Mouse (Mus musculus) heart, embryonic 10.5 days (tissue): ENCODE results near the gene Aldh1a1. TPM values are rescaled to one million over a fixed set of nuclear protein-coding genes. Genes with fewer than 3 reads are reported as not detected.
"Not testable (repeated sequence)": the region's sequence is repeated elsewhere in the genome, so short reads cannot be mapped to it uniquely, and the experiment has no call there.

Source experiments
- DNase-seq: peaks from one replicate; pipeline ENCODE4 v3.0.0-alpha.2; 2017; ENCODE audit warnings: low spot score
- H3K27ac ChIP-seq: fragments of 300-500 bp; sonication (generic); 2 replicates; pipeline ENCODE4 v1.5.1; 2016; ENCODE audit warnings: mild to moderate bottlenecking
- H3K27me3 ChIP-seq: fragments of 300-500 bp; sonication (generic); 2 replicates; pipeline ENCODE4 v1.6.1; 2016; ENCODE audit warnings: mild to moderate bottlenecking; ENCODE audit not compliant: poor library complexity, insufficient read depth, severe bottlenecking
- H3K36me3 ChIP-seq: fragments of 300-500 bp; sonication (generic); 2 replicates; pipeline ENCODE4 v1.6.1; 2016; ENCODE audit warnings: mild to moderate bottlenecking, moderate library complexity
- H3K4me1 ChIP-seq: fragments of 300-500 bp; sonication (generic); 2 replicates; pipeline ENCODE4 v1.6.1; 2016; ENCODE audit warnings: mild to moderate bottlenecking
- H3K4me3 ChIP-seq: fragments of 300-500 bp; sonication (generic); 2 replicates; pipeline ENCODE4 v1.5.1; 2016; ENCODE audit warnings: mild to moderate bottlenecking, moderate library complexity
- H3K9me3 ChIP-seq: fragments of 300-500 bp; sonication (generic); 2 replicates; pipeline ENCODE4 v1.6.1; 2016; ENCODE audit warnings: mild to moderate bottlenecking, moderate library complexity
- WGBS: fragments of 180-500 bp; shearing (Covaris S2); methylation state at CpG from one replicate; pipeline ENCODE4 v1.1.7; 2016; 5-methylcytosine and 5-hydroxymethylcytosine counted together
- polyA plus RNA-seq: library from polyadenylated mRNA; unstranded; fragments of >200 nt; fragmentation: Nextera tagmentation; extraction: Ambion mirVana; gene quantifications from 2 replicates; pipeline ENCODE4 v1.2.1, GENCODE M21; 2016

Aldh1a1 gene
- polyA plus RNA-seq, 1 experiment from 2014 or later = 10.4 TPM

DNA sequence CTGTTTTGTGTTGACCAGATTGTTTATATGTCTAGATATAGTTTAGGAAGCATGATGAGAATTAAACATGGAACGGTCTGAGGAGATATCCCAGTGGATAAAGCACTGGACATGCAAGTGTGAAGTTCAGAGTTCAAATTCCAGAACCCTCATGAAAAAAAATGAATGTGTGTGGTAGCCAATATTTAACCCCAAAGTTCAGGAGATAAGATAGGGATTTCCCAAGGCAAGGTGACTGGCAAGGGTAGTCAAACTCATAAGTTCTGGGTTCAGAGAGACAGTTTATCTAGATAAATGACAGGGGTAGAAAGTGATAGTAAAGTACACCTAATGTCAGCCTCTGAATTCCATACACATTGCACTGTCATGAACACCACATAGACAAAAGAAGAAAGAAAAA, 138.5 kb downstream of the Aldh1a1 start:
- H3K9me3 ChIP-seq = no peaks in the 10 kb centered on the region
- no peak overlapping the region for H3K27ac ChIP-seq

GRCm38 (mm10) chr19:20633876-20634691, 141.6 kb downstream of the Aldh1a1 start:
- whole genome bisulfite sequencing = 66% methylated on average over 12 of the region's 12 CpGs
- no peak for DNase-seq
- Histone ChIP-seq H3K27ac (no peak overlapping the region), H3K9me3 (no peaks in the 10 kb centered on the region), H3K36me3 (no peaks in the 10 kb centered on the region), H3K4me3 (no peak overlapping the region), H3K4me1 (no peaks in the 10 kb centered on the region), H3K27me3 (no peaks in the 10 kb centered on the region)

More for the DNA sequence above, 138.5 kb downstream of the Aldh1a1 start:
- Histone ChIP-seq H3K4me1 (no peaks in the 10 kb centered on the region), H3K4me3 (no peak overlapping the region), H3K27me3 (no peaks in the 10 kb centered on the region), H3K36me3 (no peaks in the 10 kb centered on the region)
- DNase-seq = no peak
- WGBS = 73% methylated on average over 1 of the region's 1 CpGs

GRCm38 (mm10) chr19:20644346-20644745, 151.8 kb downstream of the Aldh1a1 start:
- WGBS = 69% methylated on average over 3 of the region's 3 CpGs
- DNase-seq = no peak
- H3K4me3 ChIP-seq = no peak overlapping the region
- no peaks in the 10 kb centered on the region for H3K9me3 ChIP-seq
- H3K4me1 ChIP-seq = no peaks in the 10 kb centered on the region
- no peaks in the 10 kb centered on the region for H3K36me3 ChIP-seq
- H3K27me3 ChIP-seq = no peaks in the 10 kb centered on the region
- H3K27ac ChIP-seq = no peak overlapping the region

DNA sequence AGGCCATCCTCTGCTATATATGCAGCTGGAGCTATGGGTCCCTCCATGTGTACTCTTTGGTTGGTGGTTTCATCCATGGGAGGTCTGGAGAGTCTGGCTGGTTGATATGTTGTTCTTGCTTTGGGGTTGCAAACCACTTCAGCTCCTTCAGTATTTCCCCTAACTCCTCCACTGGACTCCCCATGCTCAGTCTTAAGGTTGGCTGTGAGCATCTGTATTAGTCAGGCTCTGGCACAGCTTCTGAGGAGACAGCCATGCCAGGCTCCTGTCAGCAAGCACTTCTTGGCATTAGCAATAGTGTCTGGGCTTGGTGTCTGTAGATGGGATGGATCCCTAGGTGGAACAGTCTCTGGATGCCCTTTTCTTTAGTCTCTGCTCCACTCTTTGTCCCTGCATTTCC, 155.0 kb downstream of the Aldh1a1 start:
- DNase-seq, H3K9me3 ChIP-seq, H3K27ac ChIP-seq, H3K36me3 ChIP-seq, H3K4me3 ChIP-seq, H3K27me3 ChIP-seq, H3K4me1 ChIP-seq: not testable (repeated sequence)

DNA sequence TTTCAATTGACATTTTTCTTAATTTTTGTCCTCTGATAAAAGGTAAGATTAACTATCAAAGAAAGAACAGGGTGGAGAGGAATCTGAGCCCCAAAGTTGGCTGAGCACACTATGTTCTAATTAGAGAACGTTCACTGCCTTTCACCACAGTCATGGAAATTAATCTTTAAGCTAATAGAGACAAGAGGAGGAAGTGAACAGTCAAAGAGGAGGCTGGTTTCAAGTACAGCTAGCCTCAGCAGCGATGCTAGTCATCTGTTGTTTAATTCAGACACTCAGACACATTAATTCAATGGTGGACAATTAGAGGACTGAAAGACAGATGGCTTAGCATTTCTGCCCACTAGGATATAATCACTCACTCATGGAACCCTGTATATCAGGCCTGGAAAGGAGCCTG, 157.5 kb downstream of the Aldh1a1 start:
- no peak for DNase-seq
- H3K4me3 ChIP-seq = no peak overlapping the region
- no peak overlapping the region for H3K27ac ChIP-seq
- no peaks in the 10 kb centered on the region for H3K4me1 ChIP-seq
- H3K9me3 ChIP-seq = no peaks in the 10 kb centered on the region
- H3K27me3 ChIP-seq = no peaks in the 10 kb centered on the region
- WGBS = 39% methylated on average over 2 of the region's 2 CpGs
- no peaks in the 10 kb centered on the region for H3K36me3 ChIP-seq

- H3K27me3 ChIP-seq = no peaks in the 10 kb centered on the region
- no peaks in the 10 kb centered on the region for H3K36me3 ChIP-seq
- no peak overlapping the region for H3K27ac ChIP-seq
- no peak for DNase-seq
- WGBS = 56% methylated on average over 1 of the region's 1 CpGs
- H3K4me3 ChIP-seq = no peak overlapping the region
- no peaks in the 10 kb centered on the region for H3K9me3 ChIP-seq
- no peaks in the 10 kb centered on the region for H3K4me1 ChIP-seq
Observed at GRCm38 (mm10) chr19:20653082-20653676, 160.7 kb downstream of the Aldh1a1 start.

- Histone ChIP-seq H3K27me3 (no peaks in the 10 kb centered on the region), H3K27ac (no peak overlapping the region)
- 73% methylated on average over 3 of the region's 3 CpGs for WGBS
Observed at GRCm38 (mm10) chr19:20654141-20654873, 161.8 kb downstream of the Aldh1a1 start.

GRCm38 (mm10) chr19:20677697-20678355, 185.3 kb downstream of the Aldh1a1 start:
- Histone ChIP-seq H3K27me3 (no peaks in the 10 kb centered on the region), H3K4me1 (no peaks in the 10 kb centered on the region), H3K4me3 (no peak overlapping the region), H3K27ac (no peak overlapping the region), H3K9me3 (no peaks in the 10 kb centered on the region), H3K36me3 (no peaks in the 10 kb centered on the region)
- 81% methylated on average over 3 of the region's 3 CpGs for WGBS
- DNase-seq = no peak

More at GRCm38 (mm10) chr19:20654141-20654873, 161.8 kb downstream of the Aldh1a1 start:
- no peaks in the 10 kb centered on the region for H3K9me3 ChIP-seq
- H3K36me3 ChIP-seq = no peaks in the 10 kb centered on the region
- DNase-seq = no peak
- no peaks in the 10 kb centered on the region for H3K4me1 ChIP-seq
- no peak overlapping the region for H3K4me3 ChIP-seq

Other genes with a start within 250 kb of the Aldh1a1 start
- gene Anxa1, start 101.8 kb upstream of the Aldh1a1 start, polyA plus RNA-seq = 7.1 and 10.3 TPM in 2 replicates
- gene Aldh1a7, start 234.8 kb downstream of the Aldh1a1 start, polyA plus RNA-seq = 1.6 and 3.2 TPM in 2 replicates